Mouse (Mus musculus): ENCODE data around the gene Arcn1.
A peak's percentile ranks its signal among the peaks of the same experiment; 100 is the strongest.
"Not testable (repeated sequence)": the region's sequence is repeated elsewhere in the genome, so short reads cannot be mapped to it uniquely, and the experiment has no call there.

Arcn1 gene

GRCm38 (mm10) chr9:44767101-44768028 is at the start of gene Arcn1, which contains the start of gene Ift46:
Gene Arcn1, minus strand, starts transcription at chr9:44767845.
Gene Ift46, plus strand, starts transcription at chr9:44767908.
- peak; percentile 37 to 59 for DNase-seq (ENCODE audit: low read depth in 1 of 2, low spot score in 2 of 2)

DNA sequence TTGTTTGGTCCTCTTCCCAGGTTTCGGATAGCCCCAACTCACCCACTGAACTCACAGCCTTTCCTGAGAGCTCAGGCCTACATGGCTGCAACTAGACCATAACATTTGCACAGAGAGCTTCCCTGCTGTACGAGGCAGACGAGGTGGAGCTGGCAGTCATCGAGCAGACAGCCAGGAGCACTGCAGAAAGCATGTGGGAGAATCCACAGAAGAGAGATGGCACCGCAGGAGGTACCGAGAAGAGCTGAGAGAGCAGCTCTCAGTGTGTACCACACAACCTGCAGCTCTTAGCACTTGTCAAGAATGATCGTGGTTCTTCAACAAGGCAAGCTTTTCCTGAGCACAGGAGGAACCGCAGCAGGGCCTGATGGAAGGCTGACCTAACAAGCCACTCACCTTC is 46.5 kb upstream of the Arcn1 start:
- DNase-seq (ENCODE audit: low read depth in 1 of 2, low spot score in 2 of 2) = no peak

DNA sequence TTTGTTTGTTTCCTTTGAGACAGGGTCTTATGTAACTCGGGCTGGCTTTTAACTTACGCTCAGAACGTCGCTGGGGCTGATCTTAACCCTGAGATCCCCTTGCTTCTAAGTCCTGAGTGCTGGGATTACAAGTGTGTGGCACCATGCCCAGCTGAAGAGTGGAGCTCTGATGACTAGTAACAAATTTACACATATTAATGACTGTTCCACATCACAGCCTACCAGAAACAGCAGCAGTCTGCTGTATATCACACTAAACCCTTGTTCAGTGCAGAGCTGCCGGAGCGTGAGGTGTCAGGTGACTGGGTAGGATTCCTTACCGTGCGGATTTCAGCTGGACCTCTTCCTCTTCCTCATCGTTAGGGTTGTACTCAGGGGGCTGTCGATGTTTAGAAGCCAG is 42.7 kb upstream of the Arcn1 start:
- no peak for DNase-seq (ENCODE audit: low read depth in 1 of 2, low spot score in 2 of 2)

DNA sequence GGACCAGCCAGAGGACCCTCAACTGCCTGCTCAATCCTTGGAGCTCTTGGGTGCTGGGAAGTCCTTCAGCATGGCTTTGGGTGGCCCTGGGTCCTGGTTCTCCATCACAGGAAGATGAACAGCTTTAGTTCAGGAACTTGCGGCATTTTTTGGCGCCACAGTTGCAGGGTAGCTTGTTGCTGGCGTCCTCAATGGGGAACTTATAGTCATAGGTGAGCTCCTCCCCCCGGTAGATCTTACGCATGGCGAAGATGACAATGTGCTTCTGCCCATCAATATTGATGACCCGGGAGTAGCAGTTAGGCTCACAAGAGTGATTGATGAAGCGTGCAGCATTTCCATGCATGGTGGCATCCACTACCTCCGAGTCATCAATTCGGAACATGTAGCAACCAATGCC is 40.1 kb upstream of the Arcn1 start:
- DNase-seq (ENCODE audit: low read depth in 1 of 2, low spot score in 2 of 2) = no peak

DNA sequence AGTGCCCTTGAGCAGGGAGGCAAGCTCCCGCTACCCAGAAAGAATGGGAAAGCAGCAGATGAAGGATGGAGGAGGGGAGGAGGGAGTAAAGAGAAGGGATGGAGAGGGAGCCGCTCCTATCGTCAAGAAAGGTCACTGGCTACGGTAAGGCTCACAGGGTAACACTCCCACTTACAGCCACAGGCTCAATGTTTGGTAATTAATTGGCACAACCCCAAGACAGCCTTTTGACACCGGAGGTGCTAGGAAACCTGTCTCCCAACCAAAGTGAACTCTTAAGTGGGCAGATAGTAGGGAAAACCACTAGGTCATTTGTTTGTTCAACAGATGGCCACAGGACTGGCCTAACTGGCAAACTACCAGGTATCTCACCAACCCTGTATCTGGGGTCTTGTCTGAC is 39.5 kb upstream of the Arcn1 start:
- DNase-seq (ENCODE audit: low read depth in 1 of 2, low spot score in 2 of 2) = no peak

DNA sequence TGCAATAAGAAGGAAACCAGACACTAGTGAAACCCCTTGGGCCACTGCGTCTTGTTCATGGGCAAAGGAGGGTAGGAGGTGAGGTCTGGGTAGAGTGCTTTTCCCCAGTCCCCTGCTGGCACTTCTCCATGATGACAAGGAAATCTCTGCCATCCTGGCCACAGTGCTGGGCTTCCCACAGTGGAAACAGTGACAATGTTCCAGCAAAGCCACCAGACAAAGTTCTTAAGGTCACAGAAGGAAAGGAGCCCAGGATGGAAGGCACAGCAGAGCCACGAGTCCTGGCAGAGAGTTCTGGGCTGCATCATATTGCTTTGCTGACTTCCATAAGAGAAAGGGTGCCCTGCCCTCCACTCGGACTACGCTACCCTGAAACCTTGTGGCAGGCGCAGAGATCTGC is 37.9 kb upstream of the Arcn1 start:
- no peak for DNase-seq (ENCODE audit: low read depth in 1 of 2, low spot score in 2 of 2)

DNA sequence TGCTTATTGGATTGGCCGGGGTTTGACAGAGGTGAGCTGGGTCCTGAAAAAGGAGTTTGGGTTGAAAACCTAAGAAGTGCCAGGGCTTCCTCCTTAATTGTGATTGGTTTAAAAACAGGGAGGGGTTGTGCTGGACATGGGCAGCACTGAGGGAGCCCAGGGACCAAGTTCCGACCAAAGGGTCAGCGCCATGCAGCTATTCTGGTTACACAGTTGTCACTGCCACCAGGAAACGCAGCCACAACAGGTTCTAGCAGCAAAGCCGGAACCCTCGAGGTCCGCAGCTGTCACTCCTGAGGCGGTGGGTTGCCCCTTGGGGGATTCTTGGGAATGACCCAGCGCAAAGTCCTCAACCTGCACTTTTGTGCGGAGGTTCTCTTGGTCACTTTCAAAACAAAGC is 37.0 kb upstream of the Arcn1 start:
- DNase-seq (ENCODE audit: low read depth in 1 of 2, low spot score in 2 of 2) = no peak

DNA sequence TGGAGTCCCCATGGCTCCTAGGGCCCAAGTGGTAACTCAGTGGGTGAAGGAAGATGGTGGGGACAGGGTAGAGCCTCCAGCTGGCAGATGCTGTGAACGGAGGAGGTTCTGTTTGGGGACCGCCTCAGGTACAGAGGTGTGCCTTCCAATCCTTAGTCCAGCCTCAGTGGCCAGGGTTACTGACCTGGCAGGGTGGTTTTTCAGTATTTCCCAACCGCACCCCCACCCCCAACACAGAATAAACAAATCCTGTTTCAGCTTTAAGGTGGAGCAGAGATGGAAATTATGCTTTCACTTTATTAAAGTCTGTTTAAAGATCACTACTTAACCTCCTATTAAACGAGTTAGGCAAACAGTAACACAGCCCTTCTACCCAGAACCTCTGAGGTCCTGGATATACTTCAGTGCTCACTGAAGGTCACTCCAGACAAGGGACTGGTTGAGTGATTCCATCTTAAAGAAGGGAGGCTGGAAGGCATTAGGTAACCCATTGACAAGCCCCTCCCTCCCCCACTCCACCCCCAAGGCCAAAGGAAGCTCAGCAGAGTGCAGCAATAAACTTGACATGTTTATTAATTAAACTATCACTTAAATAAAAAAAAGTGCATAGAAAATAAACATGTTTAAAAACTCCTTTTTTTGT is 35.3 kb upstream of the Arcn1 start, which contains the start of gene Ttc36:
Ttc36 (minus strand) TSS at position 265 of the 643 bp plus-strand sequence.
- DNase-seq (ENCODE audit: low read depth in 1 of 2, low spot score in 2 of 2) = no peak

DNA sequence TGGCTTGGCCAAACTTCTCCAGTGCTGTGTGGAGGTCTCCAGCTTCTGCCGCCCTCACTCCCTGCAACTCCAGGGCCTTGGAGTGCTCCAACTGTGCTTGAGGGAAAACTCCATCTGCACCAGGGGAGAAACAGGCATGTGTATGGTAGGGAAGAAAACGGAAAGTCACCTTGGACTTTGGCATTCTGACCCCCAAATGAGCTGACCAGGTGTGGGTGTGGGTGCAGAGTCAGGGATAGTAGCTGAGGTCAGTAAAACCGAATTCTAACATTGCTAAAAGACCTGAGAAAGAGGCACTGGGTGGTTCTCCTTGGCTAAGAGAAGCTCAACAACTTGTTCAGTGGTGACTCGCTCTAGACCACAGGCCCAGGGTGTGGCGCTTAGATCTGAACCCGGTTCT is 34.0 kb upstream of the Arcn1 start:
- no peak for DNase-seq (ENCODE audit: low read depth in 1 of 2, low spot score in 2 of 2)

DNA sequence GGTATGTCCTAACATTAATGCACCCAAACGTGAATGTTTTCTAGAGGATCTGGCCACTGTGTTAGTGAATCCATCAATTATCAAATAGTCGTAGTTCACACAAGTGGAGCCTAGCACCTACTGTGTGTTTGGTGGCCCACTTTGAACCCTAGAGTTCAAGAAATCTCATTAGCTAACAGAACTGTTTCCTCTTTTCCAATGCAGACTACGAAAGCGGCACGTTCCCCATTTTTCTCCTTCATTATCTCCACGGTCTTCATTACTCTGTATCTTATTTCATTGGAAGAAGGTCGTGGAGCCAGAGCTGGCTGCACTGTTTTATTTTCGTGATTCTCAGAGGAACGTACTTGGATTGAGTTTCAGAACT is 32.3 kb upstream of the Arcn1 start:
- DNase-seq (ENCODE audit: low read depth in 1 of 2, low spot score in 2 of 2) = no peak

GRCm38 (mm10) chr9:44799102-44799957 is 31.7 kb upstream of the Arcn1 start, which contains the start of gene Tmem25:
Gene Tmem25, minus strand, starts transcription at chr9:44799307.
- DNase-seq (ENCODE audit: low read depth in 1 of 2, low spot score in 2 of 2) = peak in 1 of 2 experiments; percentile 15

DNA sequence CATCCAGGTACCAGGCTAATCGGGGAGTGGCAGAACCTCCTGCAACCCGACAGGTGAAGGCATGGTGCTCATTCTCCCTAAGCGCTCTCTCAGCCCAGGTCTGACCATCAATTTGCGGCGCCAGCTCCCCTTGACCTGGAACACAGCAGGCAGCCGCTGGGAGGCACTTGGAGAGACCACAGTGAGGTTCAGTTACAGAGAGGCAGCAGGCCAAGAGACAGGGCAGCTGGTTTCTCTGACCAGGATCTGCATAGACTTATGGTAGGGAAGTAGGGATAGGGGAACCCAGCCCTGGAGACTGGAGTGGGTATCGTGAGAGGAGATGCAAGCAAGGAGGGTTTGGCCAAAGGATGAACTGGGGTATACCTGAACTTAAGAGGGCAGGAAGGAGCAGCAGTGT is 30.7 kb upstream of the Arcn1 start:
- DNase-seq (ENCODE audit: low read depth in 1 of 2, low spot score in 2 of 2) = no peak

DNA sequence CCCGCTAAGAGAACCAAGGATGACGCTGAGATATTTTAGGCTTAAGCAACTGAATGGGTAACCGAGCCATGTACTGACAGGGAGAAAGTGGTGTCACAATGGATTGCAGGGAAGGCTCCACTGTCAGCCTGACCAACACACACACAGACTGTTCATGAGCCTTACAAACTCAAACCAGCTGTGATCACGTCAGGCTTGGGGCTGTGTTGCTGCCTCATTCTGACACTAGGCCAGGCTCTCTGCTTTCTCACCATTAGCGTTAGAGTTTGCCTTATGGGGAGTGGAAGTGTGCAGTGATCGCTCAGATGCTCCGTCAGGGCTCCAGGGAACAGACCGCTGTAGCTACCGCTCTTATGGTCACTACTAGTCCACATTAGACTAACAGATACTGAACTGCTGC is 25.2 kb upstream of the Arcn1 start:
- no peak for DNase-seq (ENCODE audit: low read depth in 1 of 2, low spot score in 2 of 2)

DNA sequence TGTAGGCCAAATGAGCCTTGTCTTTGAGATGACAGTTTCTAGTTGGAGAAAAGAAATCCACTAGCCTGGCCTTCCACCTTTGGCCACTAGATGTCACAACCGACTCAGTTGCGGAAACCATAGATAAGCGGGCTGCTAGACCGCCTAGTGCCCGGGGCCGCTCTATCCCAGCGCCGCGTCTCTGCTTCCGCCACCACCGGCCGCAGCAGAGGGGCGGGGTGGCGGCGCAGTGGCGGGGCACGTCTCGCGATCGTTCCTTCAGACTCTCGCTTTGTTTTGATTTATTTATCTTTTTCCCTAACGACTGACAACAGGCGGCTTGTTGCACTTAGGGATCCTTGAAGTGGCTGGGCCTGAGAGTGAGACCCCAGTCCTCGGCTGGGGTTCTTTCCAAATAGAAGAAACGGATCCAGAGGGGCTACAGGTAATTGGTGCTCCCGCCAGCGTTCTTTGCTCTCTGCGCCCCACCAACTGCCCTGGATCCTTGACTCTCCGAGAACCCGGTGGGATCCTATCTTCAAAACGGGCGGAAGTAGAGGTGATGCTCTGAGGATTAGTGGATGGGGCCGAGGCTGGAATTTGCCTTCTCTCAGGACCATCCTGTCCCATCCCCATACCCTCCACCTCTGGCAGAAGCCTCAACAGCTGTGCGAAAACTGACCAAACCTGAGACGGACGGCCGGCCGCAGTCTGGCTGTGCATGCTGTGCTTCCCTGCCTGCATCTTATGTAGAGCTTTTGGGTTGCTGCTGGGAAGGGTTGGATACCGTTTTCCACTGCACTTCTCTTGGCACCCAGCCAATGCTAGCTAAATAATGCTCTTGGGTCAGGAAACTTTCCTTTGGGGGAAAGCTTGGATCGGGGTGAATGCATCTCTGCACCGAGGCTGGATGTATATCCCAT is 5.4 kb upstream of the Arcn1 start:
- peak; percentile 83 to 87 for DNase-seq (ENCODE audit: low read depth in 1 of 2, low spot score in 2 of 2)

- DNase-seq (ENCODE audit: low read depth in 1 of 2, low spot score in 2 of 2) = no peak
Observed at GRCm38 (mm10) chr9:44772392-44772749, 4.7 kb upstream of the Arcn1 start.

DNA sequence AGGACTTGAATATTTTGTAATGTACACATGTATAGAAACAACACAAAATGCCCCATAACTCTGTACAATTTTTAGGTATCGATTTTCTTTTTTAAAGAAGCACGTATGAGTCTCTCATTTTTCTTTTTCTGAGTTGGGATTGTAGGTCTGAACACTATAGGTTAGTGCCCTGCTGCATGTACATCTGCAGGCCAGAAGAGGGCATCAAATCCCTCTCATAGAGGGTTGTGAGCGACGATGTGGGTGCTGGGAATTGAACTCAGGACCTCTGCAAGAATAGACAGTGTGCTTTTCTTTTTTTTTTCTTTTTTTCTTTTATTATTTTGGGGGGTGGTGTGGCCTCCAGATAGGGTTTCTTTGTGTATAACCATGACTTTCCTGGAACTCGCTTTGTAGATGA is 3.7 kb upstream of the Arcn1 start:
- no peak for DNase-seq (ENCODE audit: low read depth in 1 of 2, low spot score in 2 of 2)

- not testable (repeated sequence) for DNase-seq (ENCODE audit: low read depth in 1 of 2, low spot score in 2 of 2)
Observed at GRCm38 (mm10) chr9:44768029-44768394, 367 bp upstream of the Arcn1 start.

- no peak for DNase-seq (ENCODE audit: low read depth in 1 of 2, low spot score in 2 of 2)
Observed at GRCm38 (mm10) chr9:44760873-44761272, 6.8 kb downstream of the Arcn1 start.

DNA sequence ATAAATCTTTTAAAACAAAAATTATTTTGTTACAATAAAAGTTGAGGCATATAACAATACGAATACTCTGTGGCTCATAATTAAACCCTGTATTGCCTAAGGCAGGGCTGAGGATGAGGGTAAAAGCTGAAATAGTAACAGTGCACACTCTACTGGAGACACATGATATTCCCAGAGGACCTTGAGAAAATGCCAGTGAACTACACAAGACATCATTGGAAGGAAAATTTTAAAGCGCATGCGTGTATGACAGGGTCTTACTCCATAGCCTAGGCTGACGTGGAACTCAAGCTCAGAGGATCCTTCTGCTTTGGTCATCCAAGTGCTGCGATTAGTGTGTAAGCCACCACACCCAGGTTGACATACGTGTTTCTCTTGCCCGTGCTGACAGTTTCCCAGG is 19.2 kb downstream of the Arcn1 start:
- DNase-seq (ENCODE audit: low read depth in 1 of 2, low spot score in 2 of 2) = no peak

DNA sequence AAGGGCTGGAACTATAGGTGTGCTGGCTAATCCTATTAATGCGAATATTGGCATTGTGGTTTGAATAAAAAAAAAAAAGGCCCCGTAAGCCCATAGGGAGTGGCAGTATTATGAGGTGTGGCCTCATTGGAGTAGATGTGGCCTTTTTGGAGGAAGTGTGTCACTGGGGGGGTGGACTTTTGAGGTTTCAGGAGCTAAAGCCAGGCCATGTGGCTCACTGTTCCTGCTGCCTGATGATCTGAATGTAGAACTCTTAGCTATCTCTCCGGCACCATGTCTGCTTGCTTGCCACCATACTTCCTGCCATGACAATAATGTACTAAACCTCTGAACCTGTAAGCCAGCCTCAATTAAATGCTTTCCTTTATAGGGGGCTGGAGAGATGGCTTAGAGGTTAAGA is 20.3 kb downstream of the Arcn1 start:
- DNase-seq (ENCODE audit: low read depth in 1 of 2, low spot score in 2 of 2) = no peak

DNA sequence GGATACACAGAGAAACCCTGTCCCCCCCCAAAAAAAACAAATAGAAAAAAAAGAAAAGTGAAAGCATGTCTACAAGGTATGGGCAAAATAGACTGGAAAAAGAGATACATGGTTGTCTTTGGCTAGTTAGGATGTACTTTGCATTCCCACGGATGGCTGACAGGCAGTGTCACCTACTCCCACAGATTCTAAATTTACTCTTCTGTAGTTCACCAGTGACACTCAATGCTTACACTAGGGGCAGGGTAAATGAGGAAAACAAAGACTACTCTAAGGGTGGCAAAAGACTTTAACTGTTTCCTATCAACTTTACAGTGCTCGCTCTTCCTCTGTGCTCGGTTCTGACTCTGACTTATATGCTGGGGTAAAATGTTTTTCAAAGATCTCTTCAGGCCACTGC is 21.0 kb downstream of the Arcn1 start:
- DNase-seq (ENCODE audit: low read depth in 1 of 2, low spot score in 2 of 2) = no peak

Data from monocyte, adult 2 months (primary cell).